Mouse (Mus musculus): ENCODE results near the gene 2410137M14Rik.

- TF ChIP-seq POLR2A (IDR thresholded peaks at IDR 0.05; ENCODE audit: borderline replicate concordance, low read depth, low read length): no peak
- TF ChIP-seq CTCF (IDR thresholded peaks at IDR 0.05; ENCODE audit: low read depth, low read length): no peak
Measured at GRCm38 (mm10) chr17:37028683-37029120, 47.7 kb upstream of the 2410137M14Rik start.

Data from bone marrow macrophage, adult 2 months (primary cell).